Mouse (Mus musculus) neural tube, embryonic 15.5 days (tissue): ENCODE measurements around the gene Mdga1. TPM values are rescaled to one million over a fixed set of nuclear protein-coding genes. Genes with fewer than 3 reads are reported as not detected.

Source experiments
- ATAC-seq: fragments of 200-750 bp; cut with Nextera tagmentation; 2 replicates; pipeline ENCODE4 v1.8.0; 2017; ENCODE audit warnings: mild to moderate bottlenecking, moderate TSS enrichment, moderate library complexity; ENCODE audit not compliant: low FRiP score
- H3K27ac ChIP-seq: fragments of 300-500 bp; sonication (generic); replicated peaks from 2 replicates; pipeline ENCODE4 v1.5.1; 2015; ENCODE audit warnings: mild to moderate bottlenecking, inconsistent platforms
- H3K27me3 ChIP-seq: fragments of 300-500 bp; sonication (generic); replicated peaks from 2 replicates; pipeline ENCODE4 v1.6.1; 2015; ENCODE audit warnings: inconsistent platforms
- H3K36me3 ChIP-seq: fragments of 300-500 bp; sonication (generic); 2 replicates; pipeline ENCODE4 v1.6.1; 2015; ENCODE audit warnings: inconsistent platforms
- H3K4me1 ChIP-seq: fragments of 300-500 bp; sonication (generic); 2 replicates; pipeline ENCODE4 v1.6.1; 2015; ENCODE audit warnings: inconsistent platforms
- H3K4me2 ChIP-seq: fragments of 300-500 bp; sonication (generic); 2 replicates; pipeline ENCODE4 v1.6.1; 2015; ENCODE audit warnings: inconsistent platforms, mild to moderate bottlenecking, moderate library complexity
- H3K4me3 ChIP-seq: fragments of 300-500 bp; sonication (generic); replicated peaks from 2 replicates; pipeline ENCODE4 v1.5.1; 2015; ENCODE audit warnings: mild to moderate bottlenecking, inconsistent platforms
- H3K9ac ChIP-seq: fragments of 300-500 bp; sonication (generic); replicated peaks from 2 replicates; pipeline ENCODE4 v1.6.1; 2015; ENCODE audit warnings: mild to moderate bottlenecking, inconsistent platforms
- H3K9me3 ChIP-seq: fragments of 300-500 bp; sonication (generic); replicated peaks from 2 replicates; pipeline ENCODE4 v1.6.1; 2016; ENCODE audit warnings: inconsistent platforms
- WGBS: fragments of 180-500 bp; shearing (Covaris S2); methylation state at CpG from one replicate; pipeline ENCODE4 v1.1.7; 2015; ENCODE audit warnings: mixed read lengths; 5-methylcytosine and 5-hydroxymethylcytosine counted together
- polyA plus RNA-seq: library from polyadenylated mRNA; unstranded; fragments of >200 nt; fragmentation: Nextera tagmentation; extraction: Ambion mirVana; gene quantifications from 2 replicates; pipeline ENCODE4 v1.2.1, GENCODE M21; 2015

Mdga1 gene
- polyA plus RNA-seq, 1 experiment from 2014 or later = 10.9 TPM

- no peak for ATAC-seq
- 72% methylated on average over 6 of the region's 6 CpGs for WGBS
These were observed 115.5 kb downstream of the Mdga1 start for GRCm38 (mm10) chr17:29854388-29854787.

GRCm38 (mm10) chr17:29852846-29853486 is 116.9 kb downstream of the Mdga1 start:
- Histone ChIP-seq H3K27me3 (0 out of 2 replicates have a peak, but pooled peaks cover 3% of the 10 kb centered on the region), H3K4me3 (no peak overlapping the region), H3K9me3 (no peaks in the 10 kb centered on the region), H3K4me1 (peaks cover 10% of the 10 kb centered on the region), H3K4me2 (no peak overlapping the region), H3K9ac (no peak overlapping the region), H3K36me3 (no peaks in the 10 kb centered on the region), H3K27ac (no peak overlapping the region)
- ATAC-seq = no peak
- WGBS = 48% methylated on average over 8 of the region's 8 CpGs

More at GRCm38 (mm10) chr17:29854388-29854787, 115.5 kb downstream of the Mdga1 start:
- Histone ChIP-seq H3K4me3 (no peak overlapping the region), H3K27ac (no peak overlapping the region), H3K9me3 (no peaks in the 10 kb centered on the region), H3K36me3 (no peaks in the 10 kb centered on the region), H3K27me3 (0 out of 2 replicates have a peak, but pooled peaks cover 3% of the 10 kb centered on the region), H3K4me2 (no peak overlapping the region), H3K9ac (no peak overlapping the region), H3K4me1 (peaks cover 10% of the 10 kb centered on the region)

- H3K4me3 ChIP-seq = no peak overlapping the region
- no peak overlapping the region for H3K9ac ChIP-seq
- no peak overlapping the region for H3K4me2 ChIP-seq
- no peaks in the 10 kb centered on the region for H3K4me1 ChIP-seq
- 85% methylated on average over 11 of the region's 13 CpGs for WGBS
- ATAC-seq = no peak
- no peaks in the 10 kb centered on the region for H3K9me3 ChIP-seq
- no peak overlapping the region for H3K27ac ChIP-seq
- H3K36me3 ChIP-seq = no peaks in the 10 kb centered on the region
- H3K27me3 ChIP-seq = 0 out of 2 replicates have a peak, but pooled peaks cover 3% of the 10 kb centered on the region
These were observed 120.5 kb downstream of the Mdga1 start for GRCm38 (mm10) chr17:29849436-29849797.

GRCm38 (mm10) chr17:29848793-29849435 is 121.0 kb downstream of the Mdga1 start:
- no peak overlapping the region for H3K27ac ChIP-seq
- H3K4me1 ChIP-seq = no peaks in the 10 kb centered on the region
- WGBS = 25% methylated on average over 17 of the region's 17 CpGs
- no peaks in the 10 kb centered on the region for H3K36me3 ChIP-seq
- no peak overlapping the region for H3K4me2 ChIP-seq
- ATAC-seq = no peak
- H3K9me3 ChIP-seq = no peaks in the 10 kb centered on the region
- no peak overlapping the region for H3K9ac ChIP-seq
- H3K27me3 ChIP-seq = 0 out of 2 replicates have a peak, but pooled peaks cover 3% of the 10 kb centered on the region
- no peak overlapping the region for H3K4me3 ChIP-seq

GRCm38 (mm10) chr17:29847291-29847690 is 122.6 kb downstream of the Mdga1 start:
- no peak for ATAC-seq
- H3K4me1 ChIP-seq = peaks cover 3% of the 10 kb centered on the region
- H3K4me3 ChIP-seq = no peak overlapping the region
- H3K27ac ChIP-seq = no peak overlapping the region
- H3K27me3 ChIP-seq = no peaks in the 10 kb centered on the region
- H3K36me3 ChIP-seq = no peaks in the 10 kb centered on the region
- 51% methylated on average over 8 of the region's 8 CpGs for WGBS
- no peak overlapping the region for H3K4me2 ChIP-seq
- no peaks in the 10 kb centered on the region for H3K9me3 ChIP-seq
- H3K9ac ChIP-seq = no peak overlapping the region

GRCm38 (mm10) chr17:29846284-29846683 is 123.6 kb downstream of the Mdga1 start:
- Histone ChIP-seq H3K4me3 (no peak overlapping the region), H3K4me2 (no peak overlapping the region), H3K36me3 (no peaks in the 10 kb centered on the region), H3K9ac (no peak overlapping the region), H3K4me1 (peaks cover 12% of the 10 kb centered on the region), H3K27me3 (no peaks in the 10 kb centered on the region), H3K27ac (no peak overlapping the region), H3K9me3 (no peaks in the 10 kb centered on the region)
- WGBS = 82% methylated on average over 15 of the region's 15 CpGs
- no peak for ATAC-seq

- ATAC-seq = no peak
These were observed 124.9 kb downstream of the Mdga1 start for GRCm38 (mm10) chr17:29844949-29845348.

GRCm38 (mm10) chr17:29843419-29844162 is 126.3 kb downstream of the Mdga1 start:
- ATAC-seq = 0 out of 2 replicates have a peak, but pooled peaks have one; percentile 7
- H3K27me3 ChIP-seq = no peaks in the 10 kb centered on the region
- H3K4me3 ChIP-seq = no peak overlapping the region
- H3K27ac ChIP-seq = no peak overlapping the region
- no peaks in the 10 kb centered on the region for H3K36me3 ChIP-seq
- WGBS = 71% methylated on average over 7 of the region's 7 CpGs
- H3K4me1 ChIP-seq = peaks cover 12% of the 10 kb centered on the region
- H3K9me3 ChIP-seq = no peaks in the 10 kb centered on the region
- H3K4me2 ChIP-seq = no peak overlapping the region
- H3K9ac ChIP-seq = no peak overlapping the region

More at GRCm38 (mm10) chr17:29844949-29845348, 124.9 kb downstream of the Mdga1 start:
- WGBS = 87% methylated on average over 6 of the region's 6 CpGs
- Histone ChIP-seq H3K4me1 (peaks cover 12% of the 10 kb centered on the region), H3K36me3 (no peaks in the 10 kb centered on the region), H3K27me3 (no peaks in the 10 kb centered on the region), H3K9me3 (no peaks in the 10 kb centered on the region), H3K4me2 (no peak overlapping the region), H3K27ac (no peak overlapping the region), H3K4me3 (no peak overlapping the region), H3K9ac (no peak overlapping the region)

GRCm38 (mm10) chr17:29841781-29842690 is 127.9 kb downstream of the Mdga1 start:
- Histone ChIP-seq H3K9me3 (no peaks in the 10 kb centered on the region), H3K4me3 (peak overlapping the region; percentile 33), H3K27me3 (no peaks in the 10 kb centered on the region), H3K27ac (no peak overlapping the region), H3K9ac (peak overlapping the region; percentile 37), H3K4me1 (peaks cover 21% of the 10 kb centered on the region), H3K4me2 (peak overlapping the region; percentile 76), H3K36me3 (no peaks in the 10 kb centered on the region)
- WGBS = 5% methylated on average over 46 of the region's 46 CpGs
- ATAC-seq = peak; percentile 14; the same call in 1 of the 2 replicates

GRCm38 (mm10) chr17:29838029-29838428 is 131.9 kb downstream of the Mdga1 start:
- 22% methylated on average over 3 of the region's 3 CpGs for WGBS
- no peaks in the 10 kb centered on the region for H3K27me3 ChIP-seq
- ATAC-seq = no peak
- H3K4me3 ChIP-seq = no peak overlapping the region
- H3K9ac ChIP-seq = no peak overlapping the region
- no peaks in the 10 kb centered on the region for H3K36me3 ChIP-seq
- H3K9me3 ChIP-seq = no peaks in the 10 kb centered on the region
- no peak overlapping the region for H3K27ac ChIP-seq
- H3K4me1 ChIP-seq = peaks cover 21% of the 10 kb centered on the region
- H3K4me2 ChIP-seq = no peak overlapping the region

GRCm38 (mm10) chr17:29837441-29837840 is 132.4 kb downstream of the Mdga1 start:
- Histone ChIP-seq H3K4me2 (no peak overlapping the region), H3K4me3 (no peak overlapping the region), H3K9ac (no peak overlapping the region), H3K9me3 (no peaks in the 10 kb centered on the region), H3K27ac (no peak overlapping the region), H3K4me1 (peaks cover 19% of the 10 kb centered on the region), H3K27me3 (no peaks in the 10 kb centered on the region), H3K36me3 (no peaks in the 10 kb centered on the region)
- WGBS = 75% methylated on average over 8 of the region's 8 CpGs
- ATAC-seq = no peak
